Mouse (Mus musculus) bone marrow macrophage, adult 2 months (primary cell): ENCODE measurements around the gene Atmin.

Source experiments
- CTCF ChIP-seq: IDR thresholded peaks from 2 replicates; pipeline ENCODE4 v1.5.1; 2012; ENCODE audit warnings: low read depth, mild to moderate bottlenecking, low read length, moderate library complexity
- POLR2A ChIP-seq: IDR thresholded peaks from 2 replicates; pipeline ENCODE4 v1.6.1; 2012; ENCODE audit warnings: mild to moderate bottlenecking, low read depth, low read length, borderline replicate concordance

DNA sequence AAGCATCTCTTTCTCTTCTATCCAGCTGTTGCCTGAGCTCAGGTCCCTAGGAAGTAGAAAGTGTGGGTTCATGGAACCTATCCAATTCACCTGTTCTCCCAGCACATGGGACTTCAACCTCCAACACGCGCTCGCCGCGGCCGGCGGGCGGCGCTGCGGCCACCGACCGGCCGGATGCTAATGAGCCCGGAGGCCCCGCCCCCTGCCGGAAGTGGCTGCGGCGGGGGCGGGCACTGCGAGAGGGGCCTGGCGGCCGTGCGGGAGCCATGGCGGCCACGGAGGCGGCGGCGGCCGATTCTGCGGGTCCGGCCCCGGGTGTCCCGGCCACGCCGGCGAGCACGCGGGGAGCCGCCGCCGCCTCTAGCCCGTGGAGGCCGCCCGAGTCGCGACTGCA lies at the start of gene Atmin:
- peak; percentile 61 for TF ChIP-seq CTCF
- no peak for TF ChIP-seq POLR2A
